Mouse (Mus musculus): ENCODE results near the gene Taf12.

GRCm38 (mm10) chr4:132311801-132312200 is 37.6 kb downstream of the Taf12 start:
- TF ChIP-seq CTCF (IDR thresholded peaks at IDR 0.05; ENCODE audit: low read depth) = no peak
- TF ChIP-seq EP300 (IDR thresholded peaks at IDR 0.05; ENCODE audit: low read depth) = no peak

Measured in liver, embryonic 14.5 days (tissue).